Mouse (Mus musculus): ENCODE data around the gene Mtch2. TPM values are rescaled to one million over a fixed set of nuclear protein-coding genes. Genes with fewer than 3 reads are reported as not detected.
A peak's percentile ranks its signal among the peaks of the same experiment; 100 is the strongest.
"Not testable (repeated sequence)": the region's sequence is repeated elsewhere in the genome, so short reads cannot be mapped to it uniquely, and the experiment has no call there.

Gene Mtch2
- total RNA-seq, 2 experiments from 2014 or later, result 114 to 123 TPM

DNA sequence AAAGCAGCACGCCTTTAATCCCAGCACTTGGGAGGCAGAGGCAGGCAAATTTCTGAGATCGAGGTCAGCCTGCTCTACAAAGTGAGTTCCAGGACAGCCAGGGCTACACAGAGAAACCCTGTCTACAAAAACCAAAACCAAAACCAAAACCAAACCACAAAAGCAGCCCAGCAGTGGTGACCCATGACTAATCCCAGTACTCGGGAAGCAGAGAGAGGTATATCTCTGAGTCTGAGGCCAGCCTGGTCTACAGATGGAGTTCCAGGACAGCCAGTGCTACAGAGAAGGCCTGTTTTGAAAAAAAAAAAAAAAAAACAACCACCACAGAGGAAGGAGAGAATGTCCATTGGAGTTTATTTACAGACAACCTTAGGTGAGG lies 47.3 kb downstream of the Mtch2 start:
- intact Hi-C loops (cut with DNase I); DNase-seq (ENCODE audit: low spot score in 2 of 2): not testable (repeated sequence)

GRCm38 (mm10) chr2:90903398-90903797 lies 56.4 kb downstream of the Mtch2 start:
- intact Hi-C loops (cut with DNase I), result loop anchor here (5.0 kb wide), 1 partner anchor 36 kb away; no protein-coding TSS in a partner anchor
- DNase-seq (ENCODE audit: low spot score in 2 of 2), result no peak

- intact Hi-C loops (cut with DNase I), result loop anchor here (5.0 kb wide), 1 partner anchor 37 kb away; no protein-coding TSS in a partner anchor
- DNase-seq (ENCODE audit: low spot score in 2 of 2), result peak; percentile 87 to 92
Observed at GRCm38 (mm10) chr2:90904076-90904855, 57.3 kb downstream of the Mtch2 start, which contains the start of the genes Kbtbd4 and Ndufs3. Gene Kbtbd4 (plus strand): TSS chr2:90904740. Gene Ndufs3 (minus strand): TSS chr2:90904827.

- DNase-seq (ENCODE audit: low spot score in 2 of 2), result no peak
- intact Hi-C loops (cut with DNase I), result loop anchor here (5.0 kb wide), 1 partner anchor 38 kb away; no protein-coding TSS in a partner anchor
Observed at GRCm38 (mm10) chr2:90904856-90905224, 57.9 kb downstream of the Mtch2 start.

- intact Hi-C loops (cut with DNase I), result no loop called here
- no peak for DNase-seq (ENCODE audit: low spot score in 2 of 2)
Observed at GRCm38 (mm10) chr2:90906721-90907120, 59.8 kb downstream of the Mtch2 start.

DNA sequence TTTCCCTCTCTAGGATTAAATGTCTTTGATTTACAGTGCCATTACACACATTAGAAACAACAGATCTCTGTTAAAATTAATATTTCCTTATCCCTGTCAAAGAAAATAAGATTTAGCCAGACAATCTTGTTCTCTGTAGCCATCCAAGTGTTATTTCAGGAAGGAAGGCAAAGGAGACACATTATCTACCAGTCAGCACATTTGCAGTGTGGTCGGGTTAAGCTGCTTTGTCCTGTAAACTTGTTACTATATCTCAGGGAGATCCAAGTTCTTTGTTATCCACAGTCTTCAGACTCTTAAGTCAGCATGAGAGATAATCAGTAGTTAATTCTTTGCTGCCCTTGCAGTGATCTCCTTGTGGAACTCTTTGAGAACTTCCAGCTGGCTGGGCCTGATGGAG lies 63.9 kb downstream of the Mtch2 start:
- DNase-seq (ENCODE audit: low spot score in 2 of 2), result no peak

DNA sequence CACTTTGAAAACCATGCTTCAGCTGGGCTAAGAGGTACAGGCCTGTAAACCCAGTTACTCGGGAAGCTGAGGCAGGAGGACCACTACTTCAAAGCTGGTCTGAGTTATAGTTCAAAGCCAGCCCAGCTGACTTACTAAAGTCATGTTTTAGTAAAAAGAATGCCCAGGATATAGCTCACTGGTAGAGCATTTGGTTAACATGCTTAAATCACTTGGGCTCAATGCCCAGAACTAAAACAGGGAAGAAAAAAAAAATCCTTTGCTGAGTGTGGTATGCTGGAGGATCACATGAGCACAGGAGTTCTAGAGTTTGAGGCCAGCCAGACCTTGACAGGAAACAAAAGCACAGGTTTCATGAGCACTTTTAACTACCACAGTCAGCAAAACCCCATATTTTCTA lies 64.7 kb downstream of the Mtch2 start:
- no peak for DNase-seq (ENCODE audit: low spot score in 2 of 2)
- intact Hi-C loops (cut with DNase I), result no loop called here

More for the DNA sequence above, 63.9 kb downstream of the Mtch2 start:
- intact Hi-C loops (cut with DNase I), result no loop called here

DNA sequence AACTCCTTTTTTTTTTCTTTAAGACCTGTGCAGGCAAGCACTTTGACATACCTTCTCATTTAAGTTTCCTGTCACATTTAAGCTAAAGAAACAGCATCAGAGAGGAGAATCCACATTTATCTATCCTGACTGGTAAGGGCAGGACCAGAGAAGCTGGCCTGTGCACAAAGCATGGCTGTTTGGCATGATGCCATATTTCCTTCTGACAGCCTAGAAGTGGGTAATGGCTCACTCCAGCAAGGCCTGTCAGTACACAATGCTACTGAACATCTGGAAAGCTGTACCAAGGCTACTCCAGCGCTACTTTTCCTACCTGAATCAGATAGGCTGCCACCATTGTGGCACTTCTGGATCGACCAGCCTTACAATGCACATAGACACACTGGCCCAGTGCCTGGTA lies 66.7 kb downstream of the Mtch2 start:
- intact Hi-C loops (cut with DNase I), result no loop called here

DNA sequence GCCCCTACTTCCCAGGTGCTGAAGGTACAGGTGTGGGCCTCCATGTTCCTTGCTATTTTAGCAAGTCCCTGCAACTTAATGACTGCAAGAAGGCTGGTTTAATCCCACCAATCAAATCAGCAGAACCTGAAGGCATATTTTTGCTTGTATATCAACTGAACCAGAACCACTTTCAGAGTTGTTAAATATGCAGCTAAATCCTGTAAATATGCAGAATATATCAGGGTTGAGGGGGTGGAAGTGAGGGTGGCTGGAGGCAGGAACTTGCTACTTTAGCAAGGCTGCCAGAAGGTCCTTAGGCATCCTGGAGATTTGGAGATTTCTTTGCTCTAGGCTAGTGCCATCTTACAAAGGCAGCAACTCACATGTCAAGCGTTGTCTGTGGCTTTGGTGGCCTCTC lies 68.6 kb downstream of the Mtch2 start:
- intact Hi-C loops (cut with DNase I), result loop anchor here (5.0 kb wide), 2 partner anchors 48 to 147 kb away; no protein-coding TSS in a partner anchor
- DNase-seq (ENCODE audit: low spot score in 2 of 2), result peak in 1 of 2 experiments; percentile 59

More for the DNA sequence above, 66.7 kb downstream of the Mtch2 start:
- no peak for DNase-seq (ENCODE audit: low spot score in 2 of 2)

Other genes starting within 250 kb of the Mtch2 start
- gene Nup160, start 169.9 kb upstream of the Mtch2 start, total RNA-seq (2021), result 10 to 100 TPM; 18.2 to 20.7 TPM
- 10 to 100 TPM; 50.3 to 52.0 TPM for gene Fnbp4, start 101.8 kb upstream of the Mtch2 start, total RNA-seq (2021)
- gene Agbl2, start 64.4 kb upstream of the Mtch2 start, total RNA-seq (2021), result under 1 TPM; 0.25 to 0.60 TPM
- gene C1qtnf4, start 38.7 kb downstream of the Mtch2 start, total RNA-seq (2021), result 100 to 1,000 TPM; 274 to 275 TPM
- 10 to 100 TPM; 40.1 to 43.1 TPM for gene Kbtbd4, start 57.6 kb downstream of the Mtch2 start, total RNA-seq (2021)
- gene Ndufs3, start 57.7 kb downstream of the Mtch2 start, total RNA-seq (2021), result 100 to 1,000 TPM; 234 to 246 TPM
- 100 to 1,000 TPM; 151 to 155 TPM for gene Celf1, start 93.2 kb downstream of the Mtch2 start, total RNA-seq (2021)
- under 1 TPM; 0.41 to 0.53 TPM for gene Rapsn, start 188.5 kb downstream of the Mtch2 start, total RNA-seq (2021)
- 100 to 1,000 TPM; 184 to 218 TPM for gene Psmc3, start 206.9 kb downstream of the Mtch2 start, total RNA-seq (2021)
- gene Slc39a13, start 223.3 kb downstream of the Mtch2 start, total RNA-seq (2021), result 10 to 100 TPM; 25.1 to 29.4 TPM
- 1 to 10 TPM; 3.0 to 5.3 TPM for gene Spi1, start 235.2 kb downstream of the Mtch2 start, total RNA-seq (2021)